Mouse (Mus musculus): ENCODE measurements around the gene Tsr1.

Tsr1 gene

GRCm38 (mm10) chr11:74901555-74901954 is 3.7 kb downstream of the Tsr1 start:
- no peak for DNase-seq

- DNase-seq = no peak
Observed at GRCm38 (mm10) chr11:74902416-74902815, 4.5 kb downstream of the Tsr1 start.

- DNase-seq = no peak
Observed at GRCm38 (mm10) chr11:74907850-74908249, 10.0 kb downstream of the Tsr1 start.

GRCm38 (mm10) chr11:74908618-74909399 is 10.9 kb downstream of the Tsr1 start:
- DNase-seq = peak in 1 of 2 experiments; percentile 32

GRCm38 (mm10) chr11:74909978-74910377 is 12.1 kb downstream of the Tsr1 start:
- no peak for DNase-seq

GRCm38 (mm10) chr11:74912492-74912891 is 14.6 kb downstream of the Tsr1 start:
- no peak for DNase-seq

- no peak for DNase-seq
Observed at GRCm38 (mm10) chr11:74919249-74919648, 21.4 kb downstream of the Tsr1 start.

GRCm38 (mm10) chr11:74924149-74924548 is 26.3 kb downstream of the Tsr1 start:
- DNase-seq = peak; percentile 75 to 85

GRCm38 (mm10) chr11:74925577-74926387 is 27.9 kb downstream of the Tsr1 start, which contains the start of the genes Smg6 and Srr:
Gene Smg6, plus strand, starts transcription at chr11:74925823.
Gene Srr, minus strand, starts transcription at chr11:74925948.
- peak; percentile 91 to 92 for DNase-seq

- DNase-seq = peak; percentile 85 to 86
Observed at GRCm38 (mm10) chr11:74926388-74927005, 28.6 kb downstream of the Tsr1 start.

GRCm38 (mm10) chr11:74927236-74927725 is 29.4 kb downstream of the Tsr1 start:
- DNase-seq = no peak

- DNase-seq = peak; percentile 31 to 48
Observed at GRCm38 (mm10) chr11:74929111-74929510, 31.2 kb downstream of the Tsr1 start.

GRCm38 (mm10) chr11:74930391-74930790 is 32.5 kb downstream of the Tsr1 start:
- DNase-seq = no peak

GRCm38 (mm10) chr11:74946348-74946747 is 48.5 kb downstream of the Tsr1 start:
- peak in 1 of 2 experiments; percentile 26 for DNase-seq

GRCm38 (mm10) chr11:74954901-74955300 is 57.0 kb downstream of the Tsr1 start:
- DNase-seq = peak; percentile 49 to 55

GRCm38 (mm10) chr11:74956006-74956405 is 58.1 kb downstream of the Tsr1 start:
- no peak for DNase-seq

- no peak for DNase-seq
Observed at GRCm38 (mm10) chr11:74957600-74957999, 59.7 kb downstream of the Tsr1 start.

Data from kidney, adult 8-10 months (tissue).